Mouse (Mus musculus): ENCODE measurements around the gene Slc25a26. TPM values are rescaled to one million over a fixed set of nuclear protein-coding genes. Genes with fewer than 3 reads are reported as not detected.
A peak's percentile ranks its signal among the peaks of the same experiment; 100 is the strongest.

Slc25a26 gene
- polyA plus RNA-seq, 1 experiment from 2014 or later = 9.1 TPM

- 85% methylated on average over 6 of the region's 6 CpGs for WGBS
- H3K27ac ChIP-seq = no peak overlapping the region
- H3K4me1 ChIP-seq = peaks cover 36% of the 10 kb centered on the region
- H3K9me3 ChIP-seq = no peaks in the 10 kb centered on the region
- peak; percentile 12 for DNase-seq (ENCODE audit: extremely low spot score, low spot score)
- no peaks in the 10 kb centered on the region for H3K27me3 ChIP-seq (ENCODE audit: poor library complexity, severe bottlenecking)
- peaks cover 7% of the 10 kb centered on the region for H3K36me3 ChIP-seq (replicated peaks)
- H3K4me3 ChIP-seq = no peak overlapping the region
Measured at GRCm38 (mm10) chr6:94594096-94594665, 94.0 kb downstream of the Slc25a26 start.

- H3K27ac ChIP-seq = no peak overlapping the region
- peaks cover 36% of the 10 kb centered on the region for H3K4me1 ChIP-seq
- peak; percentile 10 for DNase-seq (ENCODE audit: extremely low spot score, low spot score)
- no peaks in the 10 kb centered on the region for H3K9me3 ChIP-seq
- WGBS = 94% methylated on average over 11 of the region's 11 CpGs
- H3K36me3 ChIP-seq (replicated peaks) = peaks cover 11% of the 10 kb centered on the region
- no peaks in the 10 kb centered on the region for H3K27me3 ChIP-seq (ENCODE audit: poor library complexity, severe bottlenecking)
- H3K4me3 ChIP-seq = no peak overlapping the region
Measured at GRCm38 (mm10) chr6:94594711-94595110, 94.6 kb downstream of the Slc25a26 start.

GRCm38 (mm10) chr6:94595206-94595605, 95.1 kb downstream of the Slc25a26 start:
- peak overlapping the region; percentile 36; the same call in 1 of the 2 replicates for H3K27ac ChIP-seq
- DNase-seq (ENCODE audit: extremely low spot score, low spot score) = peak; percentile 13

GRCm38 (mm10) chr6:94596051-94596760, 96.1 kb downstream of the Slc25a26 start:
- H3K27me3 ChIP-seq (ENCODE audit: poor library complexity, severe bottlenecking) = no peaks in the 10 kb centered on the region
- DNase-seq (ENCODE audit: extremely low spot score, low spot score) = no peak
- no peak overlapping the region for H3K4me3 ChIP-seq
- no peaks in the 10 kb centered on the region for H3K9me3 ChIP-seq
- WGBS = 93% methylated on average over 14 of the region's 14 CpGs
- H3K36me3 ChIP-seq (replicated peaks) = peaks cover 26% of the 10 kb centered on the region
- peaks cover 36% of the 10 kb centered on the region for H3K4me1 ChIP-seq
- H3K27ac ChIP-seq = peak overlapping the region; percentile 20; the same call in 1 of the 2 replicates

More at GRCm38 (mm10) chr6:94595206-94595605, 95.1 kb downstream of the Slc25a26 start:
- peaks cover 36% of the 10 kb centered on the region for H3K4me1 ChIP-seq
- 73% methylated on average over 5 of the region's 5 CpGs for WGBS
- H3K36me3 ChIP-seq (replicated peaks) = peaks cover 16% of the 10 kb centered on the region
- H3K9me3 ChIP-seq = no peaks in the 10 kb centered on the region
- H3K27me3 ChIP-seq (ENCODE audit: poor library complexity, severe bottlenecking) = no peaks in the 10 kb centered on the region
- no peak overlapping the region for H3K4me3 ChIP-seq

GRCm38 (mm10) chr6:94596761-94597485, 96.8 kb downstream of the Slc25a26 start:
- Histone ChIP-seq H3K27ac (peak overlapping the region; percentile 20), H3K4me3 (no peak overlapping the region), H3K4me1 (peaks cover 39% of the 10 kb centered on the region), H3K27me3 (ENCODE audit: poor library complexity, severe bottlenecking) (no peaks in the 10 kb centered on the region), H3K9me3 (no peaks in the 10 kb centered on the region), H3K36me3 (replicated peaks) (peaks cover 33% of the 10 kb centered on the region)
- WGBS = 73% methylated on average over 10 of the region's 10 CpGs
- no peak for DNase-seq (ENCODE audit: extremely low spot score, low spot score)

- 92% methylated on average over 12 of the region's 12 CpGs for WGBS
- Histone ChIP-seq H3K4me3 (no peak overlapping the region), H3K36me3 (replicated peaks) (peaks cover 48% of the 10 kb centered on the region), H3K27ac (no peak overlapping the region), H3K9me3 (no peaks in the 10 kb centered on the region), H3K4me1 (peaks cover 34% of the 10 kb centered on the region), H3K27me3 (ENCODE audit: poor library complexity, severe bottlenecking) (no peaks in the 10 kb centered on the region)
- no peak for DNase-seq (ENCODE audit: extremely low spot score, low spot score)
Measured at GRCm38 (mm10) chr6:94598421-94598820, 98.3 kb downstream of the Slc25a26 start.

- H3K36me3 ChIP-seq (replicated peaks) = peaks cover 54% of the 10 kb centered on the region
- no peaks in the 10 kb centered on the region for H3K9me3 ChIP-seq
- H3K4me1 ChIP-seq = peaks cover 37% of the 10 kb centered on the region
- 91% methylated on average over 13 of the region's 13 CpGs for WGBS
- H3K4me3 ChIP-seq = no peak overlapping the region
- no peaks in the 10 kb centered on the region for H3K27me3 ChIP-seq (ENCODE audit: poor library complexity, severe bottlenecking)
- no peak for DNase-seq (ENCODE audit: extremely low spot score, low spot score)
- H3K27ac ChIP-seq = no peak overlapping the region
Measured at GRCm38 (mm10) chr6:94599016-94599415, 98.9 kb downstream of the Slc25a26 start.

GRCm38 (mm10) chr6:94601101-94601500, 101.0 kb downstream of the Slc25a26 start:
- DNase-seq (ENCODE audit: extremely low spot score, low spot score) = no peak
- 93% methylated on average over 5 of the region's 5 CpGs for WGBS
- H3K4me1 ChIP-seq = peaks cover 39% of the 10 kb centered on the region
- H3K27ac ChIP-seq = peak overlapping the region; percentile 58; the same call in 1 of the 2 replicates
- H3K9me3 ChIP-seq = no peaks in the 10 kb centered on the region
- H3K27me3 ChIP-seq (ENCODE audit: poor library complexity, severe bottlenecking) = no peaks in the 10 kb centered on the region
- H3K4me3 ChIP-seq = no peak overlapping the region
- peaks cover 75% of the 10 kb centered on the region for H3K36me3 ChIP-seq (replicated peaks)

GRCm38 (mm10) chr6:94601811-94602210, 101.7 kb downstream of the Slc25a26 start:
- peaks cover 82% of the 10 kb centered on the region for H3K36me3 ChIP-seq (replicated peaks)
- 72% methylated on average over 5 of the region's 5 CpGs for WGBS
- H3K27ac ChIP-seq = peak overlapping the region; percentile 58
- no peaks in the 10 kb centered on the region for H3K9me3 ChIP-seq
- no peaks in the 10 kb centered on the region for H3K27me3 ChIP-seq (ENCODE audit: poor library complexity, severe bottlenecking)
- no peak for DNase-seq (ENCODE audit: extremely low spot score, low spot score)
- H3K4me3 ChIP-seq = no peak overlapping the region
- H3K4me1 ChIP-seq = peaks cover 36% of the 10 kb centered on the region

- Histone ChIP-seq H3K4me3 (no peak overlapping the region), H3K36me3 (replicated peaks) (peaks cover 99% of the 10 kb centered on the region), H3K9me3 (no peaks in the 10 kb centered on the region), H3K27ac (peak overlapping the region; percentile 58; the same call in 1 of the 2 replicates), H3K4me1 (peaks cover 29% of the 10 kb centered on the region), H3K27me3 (ENCODE audit: poor library complexity, severe bottlenecking) (no peaks in the 10 kb centered on the region)
- WGBS = 54% methylated on average over 3 of the region's 3 CpGs
- no peak for DNase-seq (ENCODE audit: extremely low spot score, low spot score)
Measured at GRCm38 (mm10) chr6:94604072-94604471, 103.9 kb downstream of the Slc25a26 start.

GRCm38 (mm10) chr6:94604546-94604945, 104.4 kb downstream of the Slc25a26 start:
- Histone ChIP-seq H3K36me3 (replicated peaks) (peaks cover 100% of the 10 kb centered on the region), H3K4me1 (peaks cover 29% of the 10 kb centered on the region), H3K9me3 (no peaks in the 10 kb centered on the region), H3K27ac (no peak overlapping the region), H3K27me3 (ENCODE audit: poor library complexity, severe bottlenecking) (no peaks in the 10 kb centered on the region), H3K4me3 (no peak overlapping the region)
- 94% methylated on average over 2 of the region's 2 CpGs for WGBS
- DNase-seq (ENCODE audit: extremely low spot score, low spot score) = no peak

- no peak overlapping the region for H3K4me3 ChIP-seq
- H3K27ac ChIP-seq = no peak overlapping the region
- H3K27me3 ChIP-seq (ENCODE audit: poor library complexity, severe bottlenecking) = no peaks in the 10 kb centered on the region
- H3K9me3 ChIP-seq = no peaks in the 10 kb centered on the region
- peaks cover 100% of the 10 kb centered on the region for H3K36me3 ChIP-seq (replicated peaks)
- DNase-seq (ENCODE audit: extremely low spot score, low spot score) = no peak
- WGBS = 91% methylated on average over 6 of the region's 6 CpGs
- no peaks in the 10 kb centered on the region for H3K4me1 ChIP-seq
Measured at GRCm38 (mm10) chr6:94613235-94613895, 113.2 kb downstream of the Slc25a26 start.

Data from forebrain, embryonic 10.5 days (tissue).